Mouse (Mus musculus): ENCODE results near the gene Amd1.

Amd1 gene

DNA sequence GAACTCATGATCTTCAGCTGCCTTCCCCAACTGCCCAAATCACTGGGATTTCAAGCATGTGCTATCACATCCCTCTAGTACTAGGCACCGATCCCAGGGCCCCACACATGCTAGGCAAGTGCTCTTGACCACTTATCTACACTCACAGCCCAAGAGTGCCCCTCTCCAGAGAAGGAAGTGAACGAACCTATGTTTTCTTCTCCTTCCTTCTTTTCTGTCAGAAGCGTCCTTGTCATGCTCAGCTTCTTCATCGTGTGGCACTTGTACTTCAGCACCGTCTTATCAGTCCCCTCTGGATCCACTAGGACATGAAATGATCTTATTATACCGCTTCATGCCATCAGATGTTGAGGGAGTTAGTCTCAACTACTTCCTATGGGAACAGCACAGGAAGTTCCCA, 51.0 kb downstream of the Amd1 start:
- DNase-seq (ENCODE audit: low spot score in 2 of 2): no peak

DNA sequence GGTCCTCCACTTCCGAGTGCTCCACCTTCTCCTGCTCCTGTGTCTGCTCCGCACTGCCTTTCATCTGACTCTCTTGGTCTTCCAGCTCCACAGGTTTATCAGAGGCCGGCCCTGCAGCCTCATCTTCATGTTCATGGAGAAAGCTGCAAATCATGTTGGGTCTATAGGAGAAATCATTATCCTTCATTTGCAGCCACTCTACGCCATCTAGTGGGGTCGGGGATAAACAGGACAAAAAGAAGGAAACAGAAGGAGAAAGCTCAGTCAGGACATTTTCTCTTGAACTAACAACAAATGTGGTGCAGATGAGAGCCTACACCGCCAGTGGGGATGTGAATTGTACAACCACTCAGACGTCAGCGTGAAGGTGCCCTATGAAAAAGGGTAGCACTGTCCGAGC, 52.4 kb downstream of the Amd1 start:
- DNase-seq (ENCODE audit: low spot score in 2 of 2): no peak

GRCm38 (mm10) chr10:40247166-40247716, 54.7 kb downstream of the Amd1 start:
- peak in 1 of 2 experiments; percentile 11 for DNase-seq (ENCODE audit: low spot score in 2 of 2)

- peak; percentile 62 to 70 for DNase-seq (ENCODE audit: low spot score in 2 of 2)
These were observed 55.4 kb downstream of the Amd1 start, which contains the start of gene Rpf2 for GRCm38 (mm10) chr10:40246374-40247165. Gene Rpf2, minus strand, starts transcription at chr10:40247036.

GRCm38 (mm10) chr10:40237826-40238225, 64.2 kb downstream of the Amd1 start:
- no peak for DNase-seq (ENCODE audit: low spot score in 2 of 2)

Data from urinary bladder, adult 18-20 months (tissue).